ENCODE assay signal across 23 mouse cellular contexts in genomic region chr4:114457111-114457510, GRCm38 (mm10). TPM values are rescaled to one million over a fixed set of nuclear protein-coding genes. Genes with fewer than 3 reads are reported as not detected.
A peak's percentile ranks its signal among the peaks of the same experiment; 100 is the strongest.
DNase-seq lines count a peak whose midpoint lies in the region; ATAC-seq lines count a peak whose summit lies in the region.
"Had no signal": no experiment of that assay in that cellular context is flagged by ENCODE, and none has a peak within 500 bp of the region (broad histone marks: within the 10 kb centered on the region; RNA-seq: fewer than 3 reads in every experiment).

No protein-coding gene starts in this region.

- H3K27me3 ChIP-seq in kidney, embryonic 16.5 days (ENCODE audit: insufficient read depth, low read length), result no peaks in the 10 kb centered on the region
- H3K27me3 ChIP-seq: embryonic facial prominence, embryonic 15.5 days; heart, embryonic 15.5 days; hindbrain, embryonic 15.5 days; lung, embryonic 15.5 days; stomach, embryonic 15.5 days had no signal

- ATAC-seq in kidney, embryonic 16.5 days (ENCODE audit: low FRiP score, low TSS enrichment), result no peak
- ATAC-seq: forebrain, embryonic 16.5 days had no signal

- H3K36me3 ChIP-seq in kidney, embryonic 16.5 days (ENCODE audit: insufficient read depth, low read length), result no peaks in the 10 kb centered on the region
- H3K36me3 ChIP-seq: embryonic facial prominence, embryonic 15.5 days; heart, embryonic 15.5 days; hindbrain, embryonic 15.5 days; limb, embryonic 13.5 days; lung, embryonic 15.5 days; midbrain, embryonic 10.5 days; stomach, embryonic 15.5 days had no signal

- H3K4me1 ChIP-seq in kidney, embryonic 16.5 days (ENCODE audit: insufficient read depth, low read length), result peaks cover 22% of the 10 kb centered on the region
- H3K4me1 ChIP-seq: embryonic facial prominence, embryonic 15.5 days; hindbrain, embryonic 15.5 days; limb, embryonic 13.5 days; stomach, embryonic 15.5 days had no signal

- no peak overlapping the region for H3K4me2 ChIP-seq in kidney, embryonic 16.5 days (replicated peaks; ENCODE audit: low read depth, low read length)
- H3K4me2 ChIP-seq: embryonic facial prominence, embryonic 15.5 days; heart, embryonic 15.5 days; hindbrain, embryonic 15.5 days; limb, embryonic 13.5 days; lung, embryonic 15.5 days; stomach, embryonic 15.5 days had no signal

- H3K4me3 ChIP-seq in kidney, embryonic 16.5 days (ENCODE audit: low read length), result no peak overlapping the region
- H3K4me3 ChIP-seq: embryonic facial prominence, embryonic 15.5 days; heart, embryonic 15.5 days; hindbrain, embryonic 15.5 days; limb, embryonic 13.5 days; lung, embryonic 15.5 days; midbrain, embryonic 10.5 days; stomach, embryonic 15.5 days had no signal

- peak; percentile 18 for DNase-seq in adrenal gland, postnatal 10 days
- DNase-seq in adrenal gland, postnatal 25 days, result no peak
- peak; percentile 75 for DNase-seq in kidney, adult 18-20 months
- peak; percentile 91 for DNase-seq in kidney, adult 9 months
- peak; percentile 40 to 60 for DNase-seq in kidney, postnatal 4 days
- no peak for DNase-seq in left cerebral cortex, adult 11 months (ENCODE audit: low spot score)
- DNase-seq: cerebellum, adult 11 months; cerebellum, adult 9-11 months; gastrocnemius, postnatal 14 days; layer of hippocampus, postnatal 36 days; right cerebral cortex, adult 18-20 months; thymus, postnatal 25 days had no signal

- no peak overlapping the region for H3K27ac ChIP-seq in kidney, embryonic 16.5 days (ENCODE audit: low read length)
- H3K27ac ChIP-seq: embryonic facial prominence, embryonic 15.5 days; heart, embryonic 15.5 days; hindbrain, embryonic 15.5 days; limb, embryonic 13.5 days; liver, embryonic 14.5 days; lung, embryonic 15.5 days; midbrain, embryonic 10.5 days; stomach, embryonic 15.5 days had no signal

- no peak overlapping the region for H3K9ac ChIP-seq in kidney, embryonic 16.5 days (replicated peaks; ENCODE audit: low read length)
- H3K9ac ChIP-seq: embryonic facial prominence, embryonic 15.5 days; heart, embryonic 15.5 days; hindbrain, embryonic 15.5 days; limb, embryonic 13.5 days; liver, embryonic 14.5 days; lung, embryonic 15.5 days; stomach, embryonic 15.5 days had no signal

- WGBS in kidney, embryonic 16.5 days, result 80% methylated on average over 2 of the region's 2 CpGs

- no peaks in the 10 kb centered on the region for H3K9me3 ChIP-seq in kidney, embryonic 16.5 days (ENCODE audit: low read length)
- H3K9me3 ChIP-seq: embryonic facial prominence, embryonic 15.5 days; heart, embryonic 15.5 days; hindbrain, embryonic 15.5 days; limb, embryonic 13.5 days; lung, embryonic 15.5 days; midbrain, embryonic 10.5 days; stomach, embryonic 15.5 days had no signal

RNA-seq across cellular contexts. Expression of gene Trabd2b, which starts 50.6 kb away (rescaled TPM):
- 1 to 10 TPM; 1.7 to 1.8 TPM for total RNA-seq in adrenal gland, postnatal 10 days (2021)
- 0.67 and 0.97 TPM in 2 replicates for total RNA-seq in adrenal gland, postnatal 25 days (2021)
- 5.7 and 6.1 TPM in 2 replicates for polyA plus RNA-seq in kidney, embryonic 16.5 days (2015; fragmentation: Nextera tagmentation; extraction: Ambion mirVana)
- total RNA-seq: common myeloid progenitor, adult 5-6 weeks had no signal

Comparison
In these comparisons a context has a peak if more than half of its experiments do, and no peak if none do; other contexts are left out.
1. DNase-seq: peak in adrenal gland, postnatal 10 days (single experiment), kidney, adult 18-20 months (single experiment), kidney, adult 9 months (single experiment) and kidney, postnatal 4 days (2 of 2); none in adrenal gland, postnatal 25 days (single experiment) and left cerebral cortex, adult 11 months (single experiment).